Mouse (Mus musculus) neural tube, embryonic 11.5 days (tissue): ENCODE data around the gene Rbm47. TPM values are rescaled to one million over a fixed set of nuclear protein-coding genes. Genes with fewer than 3 reads are reported as not detected.

Experiments
- ATAC-seq: fragments of 200-750 bp; cut with Nextera tagmentation; 2 replicates; pipeline ENCODE4 v1.8.0; 2017; ENCODE audit warnings: moderate number of reproducible peaks, mild to moderate bottlenecking, moderate TSS enrichment, moderate library complexity; ENCODE audit not compliant: insufficient read depth, low FRiP score, low TSS enrichment
- DNase-seq: peaks from one replicate; pipeline ENCODE4 v3.0.0-alpha.2; 2015; ENCODE audit warnings: low spot score
- H3K27ac ChIP-seq: fragments of 300-500 bp; sonication (generic); 2 replicates; pipeline ENCODE4 v1.5.1; 2014; ENCODE audit warnings: low read depth, mild to moderate bottlenecking, low read length
- H3K27me3 ChIP-seq: fragments of 300-500 bp; sonication (generic); 2 replicates; pipeline ENCODE4 v1.6.1; 2014; ENCODE audit warnings: mild to moderate bottlenecking, low read length, mixed read lengths; ENCODE audit not compliant: control insufficient read depth, insufficient read depth
- H3K36me3 ChIP-seq: fragments of 300-500 bp; sonication (generic); 2 replicates; pipeline ENCODE4 v1.6.1; 2014; ENCODE audit warnings: mild to moderate bottlenecking, low read length, moderate library complexity, mixed read lengths; ENCODE audit not compliant: control insufficient read depth, insufficient read depth
- H3K4me1 ChIP-seq: fragments of 300-500 bp; sonication (generic); 2 replicates; pipeline ENCODE4 v1.6.1; 2014; ENCODE audit warnings: low read length, mixed read lengths; ENCODE audit not compliant: control insufficient read depth, insufficient read depth
- H3K4me2 ChIP-seq: fragments of 300-500 bp; sonication (generic); 2 replicates; pipeline ENCODE4 v1.6.1; 2014; ENCODE audit warnings: low read depth, mild to moderate bottlenecking, moderate library complexity
- H3K4me3 ChIP-seq: fragments of 300-500 bp; sonication (generic); 2 replicates; pipeline ENCODE4 v1.5.1; 2014; ENCODE audit warnings: low read depth, low read length
- H3K9ac ChIP-seq: fragments of 300-500 bp; sonication (generic); 2 replicates; pipeline ENCODE4 v1.6.1; 2014; ENCODE audit warnings: mild to moderate bottlenecking, low read length
- H3K9me3 ChIP-seq: fragments of 300-500 bp; sonication (generic); 2 replicates; pipeline ENCODE4 v1.6.1; 2016; ENCODE audit warnings: low read length; ENCODE audit not compliant: control insufficient read depth
- WGBS: fragments of 180-500 bp; shearing (Covaris S2); extraction: QIAGEN DNeasy Blood & Tissue Kit; methylation state at CpG from one replicate; pipeline ENCODE4 v1.1.7; 2014; 5-methylcytosine and 5-hydroxymethylcytosine counted together
- polyA plus RNA-seq: library from polyadenylated mRNA; unstranded; fragments of >200 nt; fragmentation: Nextera tagmentation; extraction: Ambion mirVana; gene quantifications from 2 replicates; pipeline ENCODE4 v1.2.1, GENCODE M21; 2014

The Rbm47 gene
- polyA plus RNA-seq, 1 experiment from 2014 or later: 1.9 TPM

GRCm38 (mm10) chr5:66062046-66062929, 110.6 kb downstream of the Rbm47 start:
- H3K27me3 ChIP-seq: no peaks in the 10 kb centered on the region
- H3K4me1 ChIP-seq: no peaks in the 10 kb centered on the region
- 79% methylated on average over 19 of the region's 19 CpGs for WGBS
- H3K4me3 ChIP-seq: no peak overlapping the region
- H3K36me3 ChIP-seq: no peaks in the 10 kb centered on the region
- no peaks in the 10 kb centered on the region for H3K9me3 ChIP-seq
- H3K4me2 ChIP-seq: no peak overlapping the region
- no peak for DNase-seq
- H3K9ac ChIP-seq: no peak overlapping the region
- no peak overlapping the region for H3K27ac ChIP-seq
- no peak for ATAC-seq

GRCm38 (mm10) chr5:66061667-66062045, 111.3 kb downstream of the Rbm47 start:
- H3K4me2 ChIP-seq: no peak overlapping the region
- WGBS: 88% methylated on average over 4 of the region's 4 CpGs
- no peaks in the 10 kb centered on the region for H3K4me1 ChIP-seq
- no peak overlapping the region for H3K27ac ChIP-seq
- no peak overlapping the region for H3K9ac ChIP-seq
- H3K4me3 ChIP-seq: no peak overlapping the region
- ATAC-seq: no peak
- no peaks in the 10 kb centered on the region for H3K9me3 ChIP-seq
- no peak for DNase-seq
- no peaks in the 10 kb centered on the region for H3K27me3 ChIP-seq
- H3K36me3 ChIP-seq: no peaks in the 10 kb centered on the region

- H3K4me3 ChIP-seq: no peak overlapping the region
- H3K9ac ChIP-seq: no peak overlapping the region
- H3K4me1 ChIP-seq: no peaks in the 10 kb centered on the region
- WGBS: 91% methylated on average over 5 of the region's 5 CpGs
- H3K27me3 ChIP-seq: no peaks in the 10 kb centered on the region
- no peaks in the 10 kb centered on the region for H3K9me3 ChIP-seq
- no peak overlapping the region for H3K27ac ChIP-seq
- H3K36me3 ChIP-seq: no peaks in the 10 kb centered on the region
- ATAC-seq: no peak
- DNase-seq: no peak
- no peak overlapping the region for H3K4me2 ChIP-seq
These were observed 114.1 kb downstream of the Rbm47 start for GRCm38 (mm10) chr5:66058844-66059243.

GRCm38 (mm10) chr5:66056680-66057079, 116.2 kb downstream of the Rbm47 start:
- Histone ChIP-seq H3K27me3 (no peaks in the 10 kb centered on the region), H3K4me2 (no peak overlapping the region), H3K36me3 (no peaks in the 10 kb centered on the region), H3K4me3 (no peak overlapping the region), H3K4me1 (no peaks in the 10 kb centered on the region), H3K9me3 (no peaks in the 10 kb centered on the region), H3K27ac (no peak overlapping the region), H3K9ac (no peak overlapping the region)
- WGBS: 80% methylated on average over 4 of the region's 4 CpGs
- DNase-seq (no peak), ATAC-seq (no peak)

- no peak for ATAC-seq
- H3K27ac ChIP-seq: no peak overlapping the region
These were observed 118.5 kb downstream of the Rbm47 start for GRCm38 (mm10) chr5:66054394-66054793.

GRCm38 (mm10) chr5:66052777-66053548, 120.0 kb downstream of the Rbm47 start:
- 88% methylated on average over 20 of the region's 20 CpGs for WGBS
- Histone ChIP-seq H3K36me3 (no peaks in the 10 kb centered on the region), H3K4me3 (no peak overlapping the region), H3K27ac (no peak overlapping the region), H3K9me3 (no peaks in the 10 kb centered on the region), H3K27me3 (no peaks in the 10 kb centered on the region), H3K4me1 (no peaks in the 10 kb centered on the region), H3K9ac (no peak overlapping the region), H3K4me2 (no peak overlapping the region)
- no peak for ATAC-seq
- DNase-seq: no peak

More at GRCm38 (mm10) chr5:66054394-66054793, 118.5 kb downstream of the Rbm47 start:
- Histone ChIP-seq H3K9ac (no peak overlapping the region), H3K9me3 (no peaks in the 10 kb centered on the region), H3K27me3 (no peaks in the 10 kb centered on the region), H3K36me3 (no peaks in the 10 kb centered on the region), H3K4me1 (no peaks in the 10 kb centered on the region), H3K4me2 (no peak overlapping the region), H3K4me3 (no peak overlapping the region)
- WGBS: 49% methylated on average over 9 of the region's 9 CpGs
- no peak for DNase-seq

- Histone ChIP-seq H3K4me2 (no peak overlapping the region), H3K4me1 (no peaks in the 10 kb centered on the region), H3K36me3 (no peaks in the 10 kb centered on the region), H3K4me3 (no peak overlapping the region), H3K27me3 (no peaks in the 10 kb centered on the region), H3K9ac (no peak overlapping the region), H3K27ac (no peak overlapping the region), H3K9me3 (no peaks in the 10 kb centered on the region)
- WGBS: 94% methylated on average over 5 of the region's 5 CpGs
- DNase-seq (no peak), ATAC-seq (no peak)
These were observed 122.1 kb downstream of the Rbm47 start for GRCm38 (mm10) chr5:66050841-66051240.

- Histone ChIP-seq H3K27ac (no peak overlapping the region), H3K4me2 (no peak overlapping the region), H3K4me3 (no peak overlapping the region), H3K9ac (no peak overlapping the region), H3K36me3 (no peaks in the 10 kb centered on the region), H3K9me3 (no peaks in the 10 kb centered on the region), H3K4me1 (no peaks in the 10 kb centered on the region), H3K27me3 (no peaks in the 10 kb centered on the region)
- ATAC-seq (no peak), DNase-seq (no peak)
- 78% methylated on average over 3 of the region's 3 CpGs for WGBS
These were observed 126.6 kb downstream of the Rbm47 start for GRCm38 (mm10) chr5:66046356-66046755.
